Mouse (Mus musculus): Measurements from ENCODE around the gene Tnfrsf25. TPM values are rescaled to one million over a fixed set of nuclear protein-coding genes. Genes with fewer than 3 reads are reported as not detected.

Gene Tnfrsf25
- 0.15 TPM in 1 of 2 replicates, not detected in the other for polyA plus RNA-seq (2015; fragmentation: Nextera tagmentation; extraction: Ambion mirVana)

- 5% methylated on average over 30 of the region's 30 CpGs for WGBS (ENCODE audit: insufficient replicate concordance)
- no peak for DNase-seq
Measured at GRCm38 (mm10) chr4:152115921-152116612, at the start of gene Tnfrsf25. Gene Tnfrsf25 (plus strand): TSS chr4:152115934.

GRCm38 (mm10) chr4:152067280-152067679, 48.5 kb upstream of the Tnfrsf25 start:
- DNase-seq (no peak), ATAC-seq (no peak)
- H3K4me1 ChIP-seq (ENCODE audit: insufficient read depth): 0 out of 2 replicates have a peak, but pooled peaks cover 2% of the 10 kb centered on the region
- no peak overlapping the region for H3K9ac ChIP-seq (replicated peaks)
- H3K4me3 ChIP-seq (ENCODE audit: low read depth, low read length): no peak overlapping the region
- H3K9me3 ChIP-seq (ENCODE audit: low read length): no peaks in the 10 kb centered on the region
- no peaks in the 10 kb centered on the region for H3K36me3 ChIP-seq (replicated peaks; ENCODE audit: insufficient read depth, low read length)
- no peak overlapping the region for H3K27ac ChIP-seq (ENCODE audit: low read depth)
- H3K27me3 ChIP-seq (ENCODE audit: insufficient read depth, low read length): no peaks in the 10 kb centered on the region
- no peak overlapping the region for H3K4me2 ChIP-seq (ENCODE audit: low read depth, low read length)
- TF ChIP-seq CTCF (IDR thresholded peaks at IDR 0.05; ENCODE audit: low read depth): no peak
- TF ChIP-seq EP300 (IDR thresholded peaks at IDR 0.05; ENCODE audit: low read depth): no peak

More at GRCm38 (mm10) chr4:152115921-152116612, at the start of gene Tnfrsf25:
- Histone ChIP-seq H3K4me3 (ENCODE audit: low read depth, low read length) (no peak within 1 kb of the TSS), H3K4me2 (ENCODE audit: low read depth, low read length) (peak within 1 kb of the TSS; percentile 42; the same call in 1 of the 2 replicates), H3K9me3 (ENCODE audit: low read length) (no peaks in the 10 kb centered on the region), H3K36me3 (replicated peaks; ENCODE audit: insufficient read depth, low read length) (peaks cover 5% of the 10 kb centered on the region), H3K27me3 (ENCODE audit: insufficient read depth, low read length) (peaks cover 63% of the 10 kb centered on the region), H3K4me1 (ENCODE audit: insufficient read depth) (peaks cover 8% of the 10 kb centered on the region), H3K27ac (ENCODE audit: low read depth) (no peak within 1 kb of the TSS), H3K9ac (replicated peaks) (peak within 1 kb of the TSS; percentile 30; the same call in 1 of the 2 replicates)
- TF ChIP-seq CTCF (IDR thresholded peaks at IDR 0.05; ENCODE audit: low read depth): no peak
- peak; percentile 30 for ATAC-seq

- DNase-seq: no peak
- Histone ChIP-seq H3K27ac (ENCODE audit: low read depth) (no peak overlapping the region), H3K4me2 (ENCODE audit: low read depth, low read length) (no peak overlapping the region), H3K9ac (replicated peaks) (no peak overlapping the region), H3K36me3 (replicated peaks; ENCODE audit: insufficient read depth, low read length) (no peaks in the 10 kb centered on the region), H3K27me3 (ENCODE audit: insufficient read depth, low read length) (no peaks in the 10 kb centered on the region), H3K9me3 (ENCODE audit: low read length) (no peaks in the 10 kb centered on the region), H3K4me3 (ENCODE audit: low read depth, low read length) (no peak overlapping the region), H3K4me1 (ENCODE audit: insufficient read depth) (no peaks in the 10 kb centered on the region)
- no peak for ATAC-seq
- WGBS (ENCODE audit: insufficient replicate concordance): 78% methylated on average over 6 of the region's 6 CpGs
- no peak for TF ChIP-seq CTCF (IDR thresholded peaks at IDR 0.05; ENCODE audit: low read depth)
- TF ChIP-seq EP300 (IDR thresholded peaks at IDR 0.05; ENCODE audit: low read depth): no peak
Measured at GRCm38 (mm10) chr4:152068166-152068724, 47.5 kb upstream of the Tnfrsf25 start.

GRCm38 (mm10) chr4:152069245-152069644, 46.5 kb upstream of the Tnfrsf25 start:
- 77% methylated on average over 3 of the region's 3 CpGs for WGBS (ENCODE audit: insufficient replicate concordance)
- Histone ChIP-seq H3K4me3 (ENCODE audit: low read depth, low read length) (no peak overlapping the region), H3K27me3 (ENCODE audit: insufficient read depth, low read length) (no peaks in the 10 kb centered on the region), H3K9me3 (ENCODE audit: low read length) (no peaks in the 10 kb centered on the region), H3K27ac (ENCODE audit: low read depth) (no peak overlapping the region), H3K4me1 (ENCODE audit: insufficient read depth) (no peaks in the 10 kb centered on the region), H3K36me3 (replicated peaks; ENCODE audit: insufficient read depth, low read length) (no peaks in the 10 kb centered on the region), H3K9ac (replicated peaks) (no peak overlapping the region), H3K4me2 (ENCODE audit: low read depth, low read length) (no peak overlapping the region)
- DNase-seq (no peak), ATAC-seq (no peak)
- TF ChIP-seq EP300 (IDR thresholded peaks at IDR 0.05; ENCODE audit: low read depth): no peak
- TF ChIP-seq CTCF (IDR thresholded peaks at IDR 0.05; ENCODE audit: low read depth): no peak

GRCm38 (mm10) chr4:152070494-152071396, 45.0 kb upstream of the Tnfrsf25 start:
- ATAC-seq: no peak

GRCm38 (mm10) chr4:152072121-152072601, 43.6 kb upstream of the Tnfrsf25 start, which contains the start of gene Plekhg5:
Gene Plekhg5 (plus strand): TSS chr4:152072498.
- no peak for ATAC-seq
- Histone ChIP-seq H3K9me3 (ENCODE audit: low read length) (no peaks in the 10 kb centered on the region), H3K9ac (replicated peaks) (no peak within 1 kb of the TSS), H3K4me1 (ENCODE audit: insufficient read depth) (no peaks in the 10 kb centered on the region), H3K27ac (ENCODE audit: low read depth) (no peak within 1 kb of the TSS), H3K4me3 (ENCODE audit: low read depth, low read length) (no peak within 1 kb of the TSS), H3K36me3 (replicated peaks; ENCODE audit: insufficient read depth, low read length) (no peaks in the 10 kb centered on the region), H3K27me3 (ENCODE audit: insufficient read depth, low read length) (no peaks in the 10 kb centered on the region), H3K4me2 (ENCODE audit: low read depth, low read length) (no peak within 1 kb of the TSS)
- no peak for DNase-seq
- 19% methylated on average over 10 of the region's 10 CpGs for WGBS (ENCODE audit: insufficient replicate concordance)
- TF ChIP-seq CTCF (IDR thresholded peaks at IDR 0.05; ENCODE audit: low read depth) (no peak), EP300 (IDR thresholded peaks at IDR 0.05; ENCODE audit: low read depth) (no peak)

More at GRCm38 (mm10) chr4:152070494-152071396, 45.0 kb upstream of the Tnfrsf25 start:
- 53% methylated on average over 11 of the region's 11 CpGs for WGBS (ENCODE audit: insufficient replicate concordance)
- Histone ChIP-seq H3K27ac (ENCODE audit: low read depth) (no peak overlapping the region), H3K9me3 (ENCODE audit: low read length) (no peaks in the 10 kb centered on the region), H3K27me3 (ENCODE audit: insufficient read depth, low read length) (no peaks in the 10 kb centered on the region), H3K36me3 (replicated peaks; ENCODE audit: insufficient read depth, low read length) (no peaks in the 10 kb centered on the region), H3K4me3 (ENCODE audit: low read depth, low read length) (no peak overlapping the region), H3K9ac (replicated peaks) (no peak overlapping the region), H3K4me2 (ENCODE audit: low read depth, low read length) (no peak overlapping the region), H3K4me1 (ENCODE audit: insufficient read depth) (no peaks in the 10 kb centered on the region)
- TF ChIP-seq CTCF (IDR thresholded peaks at IDR 0.05; ENCODE audit: low read depth): no peak
- no peak for TF ChIP-seq EP300 (IDR thresholded peaks at IDR 0.05; ENCODE audit: low read depth)
- DNase-seq: no peak
